Mouse (Mus musculus): Measurements from ENCODE around the gene Inka2. TPM values are rescaled to one million over a fixed set of nuclear protein-coding genes. Genes with fewer than 3 reads are reported as not detected.
"Not testable (repeated sequence)": the region's sequence is repeated elsewhere in the genome, so short reads cannot be mapped to it uniquely, and the experiment has no call there.

Gene Inka2
- polyA plus RNA-seq, 1 experiment from 2014 or later, result 0.33 TPM

DNA sequence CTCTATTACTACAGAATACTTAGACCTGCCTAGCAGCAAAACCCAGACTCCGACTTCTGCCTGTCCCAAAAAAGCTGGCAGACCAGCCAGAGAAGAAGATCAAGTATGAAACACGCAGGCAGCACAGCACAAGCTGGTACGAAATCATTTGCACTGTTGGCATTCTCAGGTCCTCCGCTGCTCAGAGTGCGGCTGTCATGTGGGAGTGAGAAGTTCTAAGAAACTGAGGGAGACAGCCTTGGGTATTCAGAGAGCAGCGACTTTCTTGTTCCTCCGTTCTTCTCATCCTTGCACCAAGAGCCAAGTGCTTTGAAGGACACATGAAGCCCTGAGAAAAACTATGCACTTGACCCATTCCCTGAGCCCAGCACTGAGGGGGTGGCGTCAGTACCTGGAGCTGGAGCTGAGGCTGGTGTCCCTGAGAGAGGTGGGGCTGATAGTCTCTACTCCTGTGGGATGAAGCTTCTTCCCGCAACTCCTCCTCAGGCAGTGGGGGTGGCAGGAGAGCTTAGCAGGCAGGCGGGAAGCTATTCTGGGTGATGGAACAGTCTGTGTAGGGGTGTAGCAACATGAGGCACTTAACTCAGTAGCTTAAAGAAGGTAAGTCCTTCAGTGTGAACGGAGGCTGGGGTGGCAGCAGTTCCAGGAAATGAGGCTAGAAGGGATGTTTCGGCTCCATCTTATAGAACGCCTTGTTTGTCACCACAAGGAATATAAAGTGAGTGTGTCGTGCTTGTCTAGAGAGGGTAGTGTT, 10.9 kb upstream of the Inka2 start:
- H3K4me2 ChIP-seq (ENCODE audit: low read depth, severe bottlenecking), result no peak overlapping the region
- no peak for DNase-seq (ENCODE audit: low spot score)
- no peak overlapping the region for H3K4me3 ChIP-seq (ENCODE audit: low read depth, low read length)
- no peak for ATAC-seq (ENCODE audit: insufficient number of reproducible peaks, low FRiP score, low TSS enrichment, low read depth)
- no peak overlapping the region for H3K27ac ChIP-seq (replicated peaks; ENCODE audit: low read depth, low read length)
- WGBS, result 73% methylated on average over 14 of the region's 14 CpGs
- H3K9ac ChIP-seq (ENCODE audit: low read length), result no peak overlapping the region
- no peaks in the 10 kb centered on the region for H3K36me3 ChIP-seq (ENCODE audit: control insufficient read depth, insufficient read depth, low read length)
- no peaks in the 10 kb centered on the region for H3K4me1 ChIP-seq (ENCODE audit: control insufficient read depth, insufficient read depth, low read length)
- peaks cover 8% of the 10 kb centered on the region; the same call in 1 of the 2 replicates for H3K27me3 ChIP-seq (ENCODE audit: control insufficient read depth, insufficient read depth, low read length)
- H3K9me3 ChIP-seq (ENCODE audit: control insufficient read depth, low read length), result no peaks in the 10 kb centered on the region

DNA sequence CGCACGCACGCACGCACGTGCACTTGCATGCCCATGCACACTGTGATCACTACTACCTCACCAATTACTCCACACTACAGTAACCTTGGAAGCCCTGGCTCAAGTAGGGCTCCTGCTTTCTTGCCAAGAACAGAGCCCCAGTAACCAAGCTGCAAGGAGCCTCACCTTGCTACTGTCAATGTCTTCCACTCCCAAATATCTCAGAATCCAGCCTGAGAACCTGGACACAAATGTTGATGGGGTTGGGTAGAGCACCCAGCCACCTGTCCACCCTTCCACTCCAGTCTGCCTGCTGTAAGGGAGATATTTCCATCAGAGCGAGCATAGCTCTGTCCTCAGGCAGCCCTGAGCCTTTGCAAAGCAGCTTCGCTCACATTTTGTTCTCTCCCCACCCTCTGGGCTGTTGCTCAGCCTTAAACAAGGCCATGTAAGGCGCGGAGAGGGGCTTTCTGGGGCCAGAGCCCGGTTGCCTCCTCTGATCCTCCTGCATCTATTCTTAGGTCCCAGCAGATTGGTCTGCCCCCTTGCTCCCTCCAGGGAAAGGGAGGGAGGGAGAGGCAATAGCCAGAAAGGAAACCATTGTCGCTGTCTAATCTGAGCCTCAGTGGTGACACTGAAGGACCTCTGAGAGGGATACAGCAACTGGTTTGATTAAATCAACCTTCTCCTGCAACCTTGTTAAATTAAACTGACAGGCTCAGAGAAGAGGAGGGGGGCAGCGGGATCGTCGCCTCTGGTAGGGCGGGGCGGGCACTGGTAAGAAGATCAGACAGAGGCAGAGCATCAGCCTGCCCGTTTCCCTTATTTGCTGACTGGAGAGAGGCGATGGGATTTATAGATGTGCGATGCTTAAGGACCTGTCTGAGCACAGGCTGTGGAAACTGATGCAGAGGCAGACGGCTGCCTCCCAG, 8.7 kb upstream of the Inka2 start:
- DNase-seq (ENCODE audit: low spot score) (no peak), ATAC-seq (ENCODE audit: insufficient number of reproducible peaks, low FRiP score, low TSS enrichment, low read depth) (no peak)
- Histone ChIP-seq H3K27me3 (ENCODE audit: control insufficient read depth, insufficient read depth, low read length) (peaks cover 8% of the 10 kb centered on the region; the same call in 1 of the 2 replicates), H3K36me3 (ENCODE audit: control insufficient read depth, insufficient read depth, low read length) (no peaks in the 10 kb centered on the region), H3K27ac (replicated peaks; ENCODE audit: low read depth, low read length) (no peak overlapping the region), H3K4me2 (ENCODE audit: low read depth, severe bottlenecking) (peak overlapping the region; percentile 1; the same call in 1 of the 2 replicates), H3K9ac (ENCODE audit: low read length) (no peak overlapping the region), H3K4me1 (ENCODE audit: control insufficient read depth, insufficient read depth, low read length) (no peaks in the 10 kb centered on the region), H3K4me3 (ENCODE audit: low read depth, low read length) (no peak overlapping the region), H3K9me3 (ENCODE audit: control insufficient read depth, low read length) (no peaks in the 10 kb centered on the region)
- WGBS, result 34% methylated on average over 20 of the region's 20 CpGs

DNA sequence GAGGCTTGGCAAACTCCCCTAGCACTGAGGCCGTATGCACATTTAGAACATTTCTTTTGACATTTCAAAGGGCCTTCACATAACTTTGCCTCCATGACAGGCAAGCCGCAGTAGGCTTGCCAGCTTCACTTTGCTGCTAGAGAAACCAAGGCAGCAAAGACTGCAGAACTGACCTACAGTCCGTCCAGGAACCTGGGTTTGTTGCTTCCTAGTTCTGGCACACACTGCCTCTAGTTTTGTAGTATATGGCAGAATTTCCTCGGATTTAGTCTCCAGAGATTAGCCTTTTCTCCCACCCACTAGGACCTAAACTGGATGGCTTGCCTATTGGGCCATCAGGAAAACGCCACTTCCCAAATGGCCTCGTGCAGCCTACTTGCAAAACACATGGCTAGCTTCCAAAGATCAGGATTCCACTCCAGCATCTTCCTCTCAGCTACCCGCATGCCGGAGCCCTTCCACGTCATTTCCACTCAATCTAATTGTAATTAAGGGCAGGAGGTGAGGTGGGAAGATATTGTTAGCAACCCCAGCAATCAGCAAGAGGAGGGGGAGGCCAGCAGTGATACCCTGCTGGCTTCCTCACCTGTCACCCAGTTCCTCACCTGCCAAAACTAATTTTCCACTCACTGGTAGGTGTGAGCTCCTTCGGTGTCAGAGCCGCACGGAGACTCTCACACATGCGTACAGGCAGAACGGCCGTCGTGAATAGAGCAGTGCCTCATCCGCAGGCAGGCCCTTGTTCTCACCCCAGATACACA, 7.8 kb upstream of the Inka2 start:
- no peak for DNase-seq (ENCODE audit: low spot score)
- H3K9ac ChIP-seq (ENCODE audit: low read length), result no peak overlapping the region
- no peak for ATAC-seq (ENCODE audit: insufficient number of reproducible peaks, low FRiP score, low TSS enrichment, low read depth)
- no peak overlapping the region for H3K27ac ChIP-seq (replicated peaks; ENCODE audit: low read depth, low read length)
- no peaks in the 10 kb centered on the region for H3K9me3 ChIP-seq (ENCODE audit: control insufficient read depth, low read length)
- H3K4me1 ChIP-seq (ENCODE audit: control insufficient read depth, insufficient read depth, low read length), result no peaks in the 10 kb centered on the region
- no peaks in the 10 kb centered on the region for H3K36me3 ChIP-seq (ENCODE audit: control insufficient read depth, insufficient read depth, low read length)
- peaks cover 8% of the 10 kb centered on the region; the same call in 1 of the 2 replicates for H3K27me3 ChIP-seq (ENCODE audit: control insufficient read depth, insufficient read depth, low read length)
- H3K4me3 ChIP-seq (ENCODE audit: low read depth, low read length), result no peak overlapping the region
- WGBS, result 69% methylated on average over 17 of the region's 17 CpGs
- H3K4me2 ChIP-seq (ENCODE audit: low read depth, severe bottlenecking), result no peak overlapping the region

DNA sequence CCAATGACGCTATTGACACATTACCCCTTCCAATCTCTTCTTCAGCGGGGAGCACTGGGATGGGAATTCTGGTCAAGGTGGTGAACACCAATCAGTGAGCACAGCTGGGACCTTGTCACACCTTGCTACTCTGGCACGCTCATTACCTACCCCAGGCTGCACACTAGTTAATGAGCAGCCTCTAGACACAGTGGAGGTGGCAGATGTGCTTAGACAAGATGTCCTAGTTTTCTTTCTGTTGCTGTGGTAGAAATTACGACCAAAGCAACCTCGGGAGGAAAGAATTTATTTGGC, 7.3 kb upstream of the Inka2 start:
- no peaks in the 10 kb centered on the region for H3K4me1 ChIP-seq (ENCODE audit: control insufficient read depth, insufficient read depth, low read length)
- ATAC-seq (ENCODE audit: insufficient number of reproducible peaks, low FRiP score, low TSS enrichment, low read depth), result no peak
- H3K27me3 ChIP-seq (ENCODE audit: control insufficient read depth, insufficient read depth, low read length), result peaks cover 8% of the 10 kb centered on the region; the same call in 1 of the 2 replicates
- no peaks in the 10 kb centered on the region for H3K9me3 ChIP-seq (ENCODE audit: control insufficient read depth, low read length)
- no peak overlapping the region for H3K4me2 ChIP-seq (ENCODE audit: low read depth, severe bottlenecking)
- H3K27ac ChIP-seq (replicated peaks; ENCODE audit: low read depth, low read length), result no peak overlapping the region
- 71% methylated on average over 5 of the region's 5 CpGs for WGBS
- DNase-seq (ENCODE audit: low spot score), result no peak
- H3K36me3 ChIP-seq (ENCODE audit: control insufficient read depth, insufficient read depth, low read length), result no peaks in the 10 kb centered on the region
- H3K9ac ChIP-seq (ENCODE audit: low read length), result no peak overlapping the region
- no peak overlapping the region for H3K4me3 ChIP-seq (ENCODE audit: low read depth, low read length)

DNA sequence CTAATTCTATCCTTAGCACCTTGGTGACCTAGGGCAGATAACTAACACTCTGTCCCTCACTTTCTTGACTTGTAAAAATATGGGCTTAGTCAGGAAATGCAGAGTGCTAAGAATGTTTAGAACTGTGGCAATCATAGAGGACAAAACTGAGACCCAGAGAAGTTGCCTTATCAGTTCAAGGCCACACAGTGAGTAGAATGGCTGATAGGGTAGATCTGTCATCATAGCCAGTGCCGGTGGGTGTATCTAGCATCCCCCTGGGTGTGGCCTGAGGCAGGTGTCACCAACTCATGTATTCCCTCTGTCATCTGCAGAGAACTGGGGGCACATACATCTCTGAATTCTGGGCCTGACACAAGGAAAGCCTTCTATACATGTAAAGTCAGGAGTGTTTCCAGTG, 6.1 kb upstream of the Inka2 start:
- DNase-seq (ENCODE audit: low spot score), result no peak

GRCm38 (mm10) chr3:105699241-105699933, 5.0 kb upstream of the Inka2 start:
- Histone ChIP-seq H3K4me2 (ENCODE audit: low read depth, severe bottlenecking) (no peak overlapping the region), H3K4me3 (ENCODE audit: low read depth, low read length) (no peak overlapping the region), H3K9me3 (ENCODE audit: control insufficient read depth, low read length) (no peaks in the 10 kb centered on the region), H3K4me1 (ENCODE audit: control insufficient read depth, insufficient read depth, low read length) (no peaks in the 10 kb centered on the region), H3K36me3 (ENCODE audit: control insufficient read depth, insufficient read depth, low read length) (no peaks in the 10 kb centered on the region), H3K9ac (ENCODE audit: low read length) (no peak overlapping the region), H3K27ac (replicated peaks; ENCODE audit: low read depth, low read length) (no peak overlapping the region), H3K27me3 (ENCODE audit: control insufficient read depth, insufficient read depth, low read length) (peaks cover 7% of the 10 kb centered on the region; the same call in 1 of the 2 replicates)
- WGBS, result 41% methylated on average over 3 of the region's 3 CpGs
- no peak for ATAC-seq (ENCODE audit: insufficient number of reproducible peaks, low FRiP score, low TSS enrichment, low read depth)
- no peak for DNase-seq (ENCODE audit: low spot score)

More for the DNA sequence above, 6.1 kb upstream of the Inka2 start:
- no peak overlapping the region for H3K9ac ChIP-seq (ENCODE audit: low read length)
- ATAC-seq (ENCODE audit: insufficient number of reproducible peaks, low FRiP score, low TSS enrichment, low read depth), result no peak
- H3K4me2 ChIP-seq (ENCODE audit: low read depth, severe bottlenecking), result no peak overlapping the region
- H3K4me3 ChIP-seq (ENCODE audit: low read depth, low read length), result no peak overlapping the region
- no peak overlapping the region for H3K27ac ChIP-seq (replicated peaks; ENCODE audit: low read depth, low read length)
- 86% methylated on average over 1 of the region's 1 CpGs for WGBS
- H3K27me3 ChIP-seq (ENCODE audit: control insufficient read depth, insufficient read depth, low read length), result peaks cover 8% of the 10 kb centered on the region; the same call in 1 of the 2 replicates
- no peaks in the 10 kb centered on the region for H3K9me3 ChIP-seq (ENCODE audit: control insufficient read depth, low read length)
- H3K36me3 ChIP-seq (ENCODE audit: control insufficient read depth, insufficient read depth, low read length), result no peaks in the 10 kb centered on the region
- H3K4me1 ChIP-seq (ENCODE audit: control insufficient read depth, insufficient read depth, low read length), result no peaks in the 10 kb centered on the region

DNA sequence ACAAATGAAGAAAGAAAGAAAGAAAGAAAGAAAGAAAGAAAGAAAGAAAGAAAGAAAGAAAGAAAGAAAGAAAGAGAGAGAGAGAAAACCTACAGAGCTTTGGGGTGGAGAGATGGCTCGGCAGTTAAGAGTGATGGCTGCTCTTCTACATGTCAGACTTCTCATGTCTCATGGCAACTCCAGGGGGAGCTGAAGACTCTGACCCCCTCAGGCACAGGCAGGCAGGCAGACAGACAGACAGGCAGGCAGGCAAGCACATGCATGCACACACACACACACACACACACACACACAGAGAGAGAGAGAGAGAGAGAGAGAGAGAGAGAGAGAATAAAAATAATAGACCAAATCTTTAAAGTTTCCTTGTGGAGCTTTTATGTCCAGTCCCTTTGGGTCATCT, 3.6 kb upstream of the Inka2 start:
- H3K4me2 ChIP-seq (ENCODE audit: low read depth, severe bottlenecking); H3K27ac ChIP-seq (replicated peaks; ENCODE audit: low read depth, low read length); ATAC-seq (ENCODE audit: insufficient number of reproducible peaks, low FRiP score, low TSS enrichment, low read depth); DNase-seq (ENCODE audit: low spot score); H3K4me1 ChIP-seq (ENCODE audit: control insufficient read depth, insufficient read depth, low read length); H3K9ac ChIP-seq (ENCODE audit: low read length); H3K4me3 ChIP-seq (ENCODE audit: low read depth, low read length); H3K9me3 ChIP-seq (ENCODE audit: control insufficient read depth, low read length); H3K36me3 ChIP-seq (ENCODE audit: control insufficient read depth, insufficient read depth, low read length): not testable (repeated sequence)
- 57% methylated on average over 1 of the region's 1 CpGs for WGBS
- H3K27me3 ChIP-seq (ENCODE audit: control insufficient read depth, insufficient read depth, low read length), result peaks cover 12% of the 10 kb centered on the region

GRCm38 (mm10) chr3:105701399-105701798, 3.0 kb upstream of the Inka2 start:
- no peak for DNase-seq (ENCODE audit: low spot score)
- Histone ChIP-seq H3K36me3 (ENCODE audit: control insufficient read depth, insufficient read depth, low read length) (no peaks in the 10 kb centered on the region), H3K27me3 (ENCODE audit: control insufficient read depth, insufficient read depth, low read length) (peaks cover 17% of the 10 kb centered on the region), H3K9me3 (ENCODE audit: control insufficient read depth, low read length) (no peaks in the 10 kb centered on the region), H3K4me1 (ENCODE audit: control insufficient read depth, insufficient read depth, low read length) (0 out of 2 replicates have a peak, but pooled peaks cover 6% of the 10 kb centered on the region), H3K27ac (replicated peaks; ENCODE audit: low read depth, low read length) (no peak overlapping the region), H3K4me2 (ENCODE audit: low read depth, severe bottlenecking) (no peak overlapping the region), H3K4me3 (ENCODE audit: low read depth, low read length) (no peak overlapping the region), H3K9ac (ENCODE audit: low read length) (no peak overlapping the region)
- ATAC-seq (ENCODE audit: insufficient number of reproducible peaks, low FRiP score, low TSS enrichment, low read depth), result no peak
- 58% methylated on average over 5 of the region's 5 CpGs for WGBS
